Mouse (Mus musculus) brown adipose tissue, adult 24 weeks (tissue): ENCODE measurements around the gene Plekhb2. TPM values are rescaled to one million over a fixed set of nuclear protein-coding genes. Genes with fewer than 3 reads are reported as not detected.

Experiments
- H3K27ac ChIP-seq: fragments of 200-500 bp; replicated peaks from 2 replicates; pipeline ENCODE4 v1.5.1; 2012; ENCODE audit warnings: low read depth, mild to moderate bottlenecking, low read length
- H3K4me1 ChIP-seq: fragments of 200-500 bp; 2 replicates; pipeline ENCODE4 v1.6.1; 2012; ENCODE audit warnings: low read length, mixed read lengths; ENCODE audit not compliant: control insufficient read depth, insufficient read depth, insufficient read length
- H3K4me3 ChIP-seq: fragments of 200-500 bp; 2 replicates; pipeline ENCODE4 v1.5.1; 2012; ENCODE audit warnings: low read depth, mild to moderate bottlenecking, low read length, moderate library complexity; ENCODE audit not compliant: insufficient read depth
- polyA plus RNA-seq: library from polyadenylated mRNA; stranded (reverse); fragments of >200 nt; gene quantifications from 2 replicates; pipeline ENCODE4 v1.2.4, GENCODE M21; 2012; ENCODE audit not compliant: missing spikeins, insufficient read depth, insufficient read length

Plekhb2 gene
- polyA plus RNA-seq, 1 experiment, result 52.5 TPM

GRCm38 (mm10) chr1:34823353-34823752 is 26.4 kb upstream of the Plekhb2 start:
- Histone ChIP-seq H3K27ac (0 out of 2 replicates have a peak overlapping the region, but pooled peaks have one; percentile 8), H3K4me3 (no peak overlapping the region), H3K4me1 (peaks cover 15% of the 10 kb centered on the region)

- peaks cover 15% of the 10 kb centered on the region for H3K4me1 ChIP-seq
- H3K4me3 ChIP-seq, result no peak overlapping the region
- 0 out of 2 replicates have a peak overlapping the region, but pooled peaks have one; percentile 22 for H3K27ac ChIP-seq
These were observed 25.6 kb upstream of the Plekhb2 start for GRCm38 (mm10) chr1:34824208-34824607.

GRCm38 (mm10) chr1:34825909-34826308 is 23.9 kb upstream of the Plekhb2 start:
- H3K4me1 ChIP-seq, result peaks cover 15% of the 10 kb centered on the region
- no peak overlapping the region for H3K4me3 ChIP-seq
- no peak overlapping the region for H3K27ac ChIP-seq

- peak overlapping the region; percentile 36 for H3K27ac ChIP-seq
These were observed 21.9 kb upstream of the Plekhb2 start for GRCm38 (mm10) chr1:34827900-34828299.

GRCm38 (mm10) chr1:34828528-34829294 is 21.1 kb upstream of the Plekhb2 start:
- Histone ChIP-seq H3K4me3 (no peak overlapping the region), H3K27ac (no peak overlapping the region), H3K4me1 (peaks cover 14% of the 10 kb centered on the region)

More at GRCm38 (mm10) chr1:34827900-34828299, 21.9 kb upstream of the Plekhb2 start:
- Histone ChIP-seq H3K4me3 (no peak overlapping the region), H3K4me1 (peaks cover 18% of the 10 kb centered on the region)

- Histone ChIP-seq H3K4me1 (peaks cover 8% of the 10 kb centered on the region), H3K4me3 (no peak overlapping the region), H3K27ac (no peak overlapping the region)
These were observed 18.8 kb upstream of the Plekhb2 start for GRCm38 (mm10) chr1:34830934-34831333.

- Histone ChIP-seq H3K4me3 (no peak overlapping the region), H3K27ac (no peak overlapping the region), H3K4me1 (peaks cover 13% of the 10 kb centered on the region)
These were observed 18.4 kb upstream of the Plekhb2 start for GRCm38 (mm10) chr1:34831381-34831780.

- H3K4me1 ChIP-seq, result peaks cover 17% of the 10 kb centered on the region
- no peak overlapping the region for H3K4me3 ChIP-seq
- no peak overlapping the region for H3K27ac ChIP-seq
These were observed 14.9 kb upstream of the Plekhb2 start for GRCm38 (mm10) chr1:34834904-34835303.

GRCm38 (mm10) chr1:34837951-34838689 is 11.7 kb upstream of the Plekhb2 start:
- Histone ChIP-seq H3K4me1 (peaks cover 21% of the 10 kb centered on the region), H3K27ac (no peak overlapping the region), H3K4me3 (no peak overlapping the region)

- 0 out of 2 replicates have a peak overlapping the region, but pooled peaks have one; percentile 10 for H3K4me3 ChIP-seq
- H3K4me1 ChIP-seq, result peaks cover 21% of the 10 kb centered on the region
- H3K27ac ChIP-seq, result peak overlapping the region; percentile 56
These were observed 10.5 kb upstream of the Plekhb2 start for GRCm38 (mm10) chr1:34839241-34839640.

GRCm38 (mm10) chr1:34841709-34842388 is 7.9 kb upstream of the Plekhb2 start:
- Histone ChIP-seq H3K27ac (peak overlapping the region; percentile 86), H3K4me1 (peaks cover 16% of the 10 kb centered on the region; the same call in 1 of the 2 replicates), H3K4me3 (peak overlapping the region; percentile 74)

- peaks cover 16% of the 10 kb centered on the region; the same call in 1 of the 2 replicates for H3K4me1 ChIP-seq
- peak overlapping the region; percentile 74 for H3K4me3 ChIP-seq
These were observed 7.4 kb upstream of the Plekhb2 start for GRCm38 (mm10) chr1:34842389-34842861.

GRCm38 (mm10) chr1:34842887-34843618 is 6.7 kb upstream of the Plekhb2 start, which contains the start of gene Fam168b:
Fam168b (minus strand) TSS chr1:34843065.
- Histone ChIP-seq H3K27ac (peak within 1 kb of the TSS; percentile 94), H3K4me3 (peak within 1 kb of the TSS; percentile 74), H3K4me1 (peaks cover 16% of the 10 kb centered on the region; the same call in 1 of the 2 replicates)

More at GRCm38 (mm10) chr1:34842389-34842861, 7.4 kb upstream of the Plekhb2 start:
- H3K27ac ChIP-seq, result peak overlapping the region; percentile 94

- no peaks in the 10 kb centered on the region for H3K4me1 ChIP-seq
- no peak overlapping the region for H3K4me3 ChIP-seq
- no peak overlapping the region for H3K27ac ChIP-seq
These were observed 2.7 kb upstream of the Plekhb2 start for GRCm38 (mm10) chr1:34847070-34847469.
